ENCODE assay signal across 11 mouse cellular contexts in genomic region chr12:69186811-69187471, GRCm38 (mm10). TPM values are rescaled to one million over a fixed set of nuclear protein-coding genes. Genes with fewer than 3 reads are reported as not detected.
A peak's percentile ranks its signal among the peaks of the same experiment; 100 is the strongest.
DNase-seq lines count a peak whose midpoint lies in the region; ATAC-seq and TF ChIP-seq lines count a peak whose summit lies in the region.
"Had no signal": no experiment of that assay in that cellular context is flagged by ENCODE, and none has a peak within 500 bp of the region (broad histone marks: within the 10 kb centered on the region; RNA-seq: fewer than 3 reads in every experiment).

No protein-coding gene starts in this region.

- 0 out of 2 replicates have a peak overlapping the region, but pooled peaks have one; percentile 2 for H3K4me2 ChIP-seq in heart, embryonic 15.5 days
- no peak overlapping the region for H3K4me2 ChIP-seq in heart, embryonic 11.5 days
- peak overlapping the region; percentile 42 for H3K4me2 ChIP-seq in intestine, embryonic 16.5 days (ENCODE audit: low read depth, low read length)
- H3K4me2 ChIP-seq in liver, embryonic 13.5 days: peak overlapping the region; percentile 34

- H3K4me1 ChIP-seq in heart, embryonic 15.5 days (replicated peaks): peaks cover 25% of the 10 kb centered on the region
- H3K4me1 ChIP-seq in heart, embryonic 11.5 days (ENCODE audit: control insufficient read depth, insufficient read depth, low read length): peaks cover 12% of the 10 kb centered on the region
- peaks cover 43% of the 10 kb centered on the region for H3K4me1 ChIP-seq in G1E (ENCODE audit: insufficient read depth, low read depth, low read length)
- peaks cover 17% of the 10 kb centered on the region for H3K4me1 ChIP-seq in intestine, embryonic 16.5 days (ENCODE audit: control insufficient read depth, insufficient read depth, low read length)
- H3K4me1 ChIP-seq in liver, embryonic 13.5 days (replicated peaks): peaks cover 39% of the 10 kb centered on the region

- H3K9me3 ChIP-seq in heart, embryonic 15.5 days (replicated peaks): no peaks in the 10 kb centered on the region
- no peaks in the 10 kb centered on the region for H3K9me3 ChIP-seq in heart, embryonic 11.5 days (replicated peaks; ENCODE audit: control insufficient read depth, low read length)
- no peaks in the 10 kb centered on the region for H3K9me3 ChIP-seq in G1E (replicated peaks)
- no peaks in the 10 kb centered on the region for H3K9me3 ChIP-seq in intestine, embryonic 16.5 days (ENCODE audit: control insufficient read depth, low read length)
- no peaks in the 10 kb centered on the region for H3K9me3 ChIP-seq in liver, embryonic 13.5 days (replicated peaks)

- intact Hi-C loops in left cerebral cortex, postnatal 4 days (cut with DNase I): no loop called here

- H3K9ac ChIP-seq in heart, embryonic 15.5 days: no peak overlapping the region
- no peak overlapping the region for H3K9ac ChIP-seq in heart, embryonic 11.5 days (ENCODE audit: low read depth, low read length)
- no peak overlapping the region; the same call in 1 of the 2 replicates for H3K9ac ChIP-seq in intestine, embryonic 16.5 days (ENCODE audit: low read depth, low read length)
- H3K9ac ChIP-seq in liver, embryonic 13.5 days: peak overlapping the region; percentile 49

- WGBS in heart, embryonic 15.5 days: 62% methylated on average over 5 of the region's 5 CpGs
- WGBS in heart, embryonic 11.5 days (ENCODE audit: insufficient replicate concordance): 73% methylated on average over 5 of the region's 5 CpGs
- WGBS in intestine, embryonic 16.5 days: 56% methylated on average over 5 of the region's 5 CpGs
- WGBS in liver, embryonic 13.5 days (ENCODE audit: insufficient replicate concordance): 53% methylated on average over 5 of the region's 5 CpGs

- no peak for DNase-seq in G1E (ENCODE audit: low spot score)
- DNase-seq in liver, embryonic 13.5 days: no peak
- no peak for DNase-seq in ovary, postnatal 36 days (ENCODE audit: low spot score)
- no peak for DNase-seq in c-Kit-positive CD71-positive TER-119-positive erythroid progenitor cells, embryonic 14.5 days (ENCODE audit: low spot score)
- no peak for DNase-seq in left cerebral cortex, postnatal 4 days
- DNase-seq: heart, adult 11 months; layer of hippocampus, adult 9-11 months; lung, postnatal 4 days had no signal

- H3K4me3 ChIP-seq in heart, embryonic 15.5 days: no peak overlapping the region
- no peak overlapping the region for H3K4me3 ChIP-seq in heart, embryonic 11.5 days (ENCODE audit: low read depth, low read length)
- H3K4me3 ChIP-seq in G1E (ENCODE audit: low read depth, low read length): peak overlapping the region; percentile 45; the same call in 1 of the 2 replicates
- H3K4me3 ChIP-seq in intestine, embryonic 16.5 days (ENCODE audit: low read length): peak overlapping the region; percentile 1; the same call in 1 of the 2 replicates
- H3K4me3 ChIP-seq in liver, embryonic 13.5 days (replicated peaks): peak overlapping the region; percentile 21; the same call in 1 of the 2 replicates

- H3K27me3 ChIP-seq in heart, embryonic 15.5 days: no peaks in the 10 kb centered on the region
- H3K27me3 ChIP-seq in heart, embryonic 11.5 days (ENCODE audit: control insufficient read depth, insufficient read depth, low read length): no peaks in the 10 kb centered on the region
- no peaks in the 10 kb centered on the region for H3K27me3 ChIP-seq in G1E (ENCODE audit: insufficient read depth, low read length)
- H3K27me3 ChIP-seq in intestine, embryonic 16.5 days (replicated peaks; ENCODE audit: control insufficient read depth, insufficient read depth, low read length): no peaks in the 10 kb centered on the region
- no peaks in the 10 kb centered on the region for H3K27me3 ChIP-seq in liver, embryonic 13.5 days

- no peak for TF ChIP-seq CTCF in G1E (IDR thresholded peaks at IDR 0.05; ENCODE audit: low read depth, low read length)

- no peak for ATAC-seq in heart, embryonic 15.5 days (replicated peaks; ENCODE audit: insufficient number of reproducible peaks, insufficient read depth, low FRiP score, low read depth)
- ATAC-seq in heart, embryonic 11.5 days (replicated peaks; ENCODE audit: insufficient number of reproducible peaks, low FRiP score, low TSS enrichment): no peak
- no peak for ATAC-seq in G1E (ENCODE audit: extremely low read depth, insufficient number of reproducible peaks, low FRiP score, poor library complexity, severe bottlenecking)
- no peak for ATAC-seq in intestine, embryonic 16.5 days
- no peak for ATAC-seq in liver, embryonic 13.5 days (ENCODE audit: low read depth)

- peaks cover 10% of the 10 kb centered on the region for H3K36me3 ChIP-seq in heart, embryonic 15.5 days
- H3K36me3 ChIP-seq in heart, embryonic 11.5 days (ENCODE audit: control insufficient read depth, insufficient read depth, low read length): peaks cover 6% of the 10 kb centered on the region; the same call in 1 of the 2 replicates
- H3K36me3 ChIP-seq in G1E (replicated peaks): peaks cover 62% of the 10 kb centered on the region
- H3K36me3 ChIP-seq in intestine, embryonic 16.5 days (ENCODE audit: control insufficient read depth, insufficient read depth, low read length): peaks cover 6% of the 10 kb centered on the region
- peaks cover 48% of the 10 kb centered on the region for H3K36me3 ChIP-seq in liver, embryonic 13.5 days

- 0 out of 2 replicates have a peak overlapping the region, but pooled peaks have one; percentile 9 for H3K27ac ChIP-seq in heart, embryonic 15.5 days
- no peak overlapping the region for H3K27ac ChIP-seq in heart, embryonic 11.5 days (ENCODE audit: low read depth, low read length)
- peak overlapping the region; percentile 54 for H3K27ac ChIP-seq in intestine, embryonic 16.5 days (ENCODE audit: low read length)
- H3K27ac ChIP-seq in liver, embryonic 13.5 days: peak overlapping the region; percentile 59

RNA-seq across cellular contexts. Expression of gene Mgat2, which starts 3.0 kb away (rescaled TPM):
- 40.1 and 45.2 TPM in 2 replicates for polyA plus RNA-seq in heart, embryonic 15.5 days (2015; fragmentation: Nextera tagmentation; extraction: Ambion mirVana)
- 35.3 and 37.3 TPM in 2 replicates for polyA plus RNA-seq in heart, embryonic 11.5 days (2014; fragmentation: Nextera tagmentation; extraction: Ambion mirVana)
- 107 and 112 TPM in 2 replicates for total RNA-seq in G1E (2014; fragmentation: Nextera tagmentation)
- total RNA-seq in G1E (2017): 118 and 119 TPM in 2 replicates
- polyA plus RNA-seq in G1E (2012): 50.7 and 61.0 TPM in 2 replicates
- polyA plus RNA-seq in intestine, embryonic 16.5 days (2015; fragmentation: Nextera tagmentation; extraction: Ambion mirVana): 35.6 and 39.7 TPM in 2 replicates
- 27.9 and 32.2 TPM in 2 replicates for polyA plus RNA-seq in liver, embryonic 13.5 days (2015; fragmentation: Nextera tagmentation; extraction: Ambion mirVana)
- total RNA-seq in left cerebral cortex, postnatal 4 days (2021): 10 to 100 TPM; 36.0 to 40.1 TPM

RNA-seq across cellular contexts. Expression of gene Rpl36al, which starts 3.1 kb away (rescaled TPM):
- polyA plus RNA-seq in heart, embryonic 15.5 days (2015; fragmentation: Nextera tagmentation; extraction: Ambion mirVana): 376 and 496 TPM in 2 replicates
- polyA plus RNA-seq in heart, embryonic 11.5 days (2014; fragmentation: Nextera tagmentation; extraction: Ambion mirVana): 539 and 559 TPM in 2 replicates
- total RNA-seq in G1E (2014; fragmentation: Nextera tagmentation): 229 and 258 TPM in 2 replicates
- 1,699 and 1,905 TPM in 2 replicates for total RNA-seq in G1E (2017)
- polyA plus RNA-seq in G1E (2012): 83.2 and 113 TPM in 2 replicates
- 602 and 654 TPM in 2 replicates for polyA plus RNA-seq in intestine, embryonic 16.5 days (2015; fragmentation: Nextera tagmentation; extraction: Ambion mirVana)
- polyA plus RNA-seq in liver, embryonic 13.5 days (2015; fragmentation: Nextera tagmentation; extraction: Ambion mirVana): 736 and 806 TPM in 2 replicates
- total RNA-seq in left cerebral cortex, postnatal 4 days (2021): 100 to 1,000 TPM; 230 to 246 TPM

RNA-seq across cellular contexts. Expression of gene Gm49383, which starts 10.0 kb away (rescaled TPM):
- polyA plus RNA-seq in heart, embryonic 15.5 days (2015; fragmentation: Nextera tagmentation; extraction: Ambion mirVana): 14.3 and 16.2 TPM in 2 replicates
- 19.0 and 20.9 TPM in 2 replicates for polyA plus RNA-seq in heart, embryonic 11.5 days (2014; fragmentation: Nextera tagmentation; extraction: Ambion mirVana)
- 33.0 and 34.5 TPM in 2 replicates for total RNA-seq in G1E (2014; fragmentation: Nextera tagmentation)
- total RNA-seq in G1E (2017): 56.1 and 82.2 TPM in 2 replicates
- polyA plus RNA-seq in G1E (2012): 75.5 and 90.8 TPM in 2 replicates
- polyA plus RNA-seq in intestine, embryonic 16.5 days (2015; fragmentation: Nextera tagmentation; extraction: Ambion mirVana): 21.0 and 24.2 TPM in 2 replicates
- polyA plus RNA-seq in liver, embryonic 13.5 days (2015; fragmentation: Nextera tagmentation; extraction: Ambion mirVana): 28.8 and 32.0 TPM in 2 replicates
- total RNA-seq in left cerebral cortex, postnatal 4 days (2021): 1 to 10 TPM; 6.1 to 7.4 TPM

RNA-seq across cellular contexts. Expression of gene Dnaaf2, which starts 11.3 kb away (rescaled TPM):
- 6.1 and 7.7 TPM in 2 replicates for polyA plus RNA-seq in heart, embryonic 15.5 days (2015; fragmentation: Nextera tagmentation; extraction: Ambion mirVana)
- polyA plus RNA-seq in heart, embryonic 11.5 days (2014; fragmentation: Nextera tagmentation; extraction: Ambion mirVana): 6.2 and 9.2 TPM in 2 replicates
- 6.7 and 7.6 TPM in 2 replicates for total RNA-seq in G1E (2014; fragmentation: Nextera tagmentation)
- total RNA-seq in G1E (2017): 9.8 and 11.4 TPM in 2 replicates
- 5.1 and 5.2 TPM in 2 replicates for polyA plus RNA-seq in G1E (2012)
- polyA plus RNA-seq in intestine, embryonic 16.5 days (2015; fragmentation: Nextera tagmentation; extraction: Ambion mirVana): 6.9 and 7.3 TPM in 2 replicates
- 7.1 and 8.8 TPM in 2 replicates for polyA plus RNA-seq in liver, embryonic 13.5 days (2015; fragmentation: Nextera tagmentation; extraction: Ambion mirVana)
- 1 to 10 TPM; 2.5 to 2.6 TPM for total RNA-seq in left cerebral cortex, postnatal 4 days (2021)

RNA-seq across cellular contexts. Expression of gene Gm49384, which starts 17.1 kb away (rescaled TPM):
- 11.2 and 15.0 TPM in 2 replicates for polyA plus RNA-seq in heart, embryonic 15.5 days (2015; fragmentation: Nextera tagmentation; extraction: Ambion mirVana)
- 22.1 and 22.2 TPM in 2 replicates for polyA plus RNA-seq in heart, embryonic 11.5 days (2014; fragmentation: Nextera tagmentation; extraction: Ambion mirVana)
- total RNA-seq in G1E (2014; fragmentation: Nextera tagmentation) (40.3 and 61.3 TPM in 2 replicates), G1E (2017) (33.7 and 36.0 TPM in 2 replicates)
- not detected in 2 replicates for polyA plus RNA-seq in G1E (2012)
- polyA plus RNA-seq in intestine, embryonic 16.5 days (2015; fragmentation: Nextera tagmentation; extraction: Ambion mirVana): 19.7 and 23.0 TPM in 2 replicates
- polyA plus RNA-seq in liver, embryonic 13.5 days (2015; fragmentation: Nextera tagmentation; extraction: Ambion mirVana): 27.7 and 29.9 TPM in 2 replicates
- total RNA-seq in left cerebral cortex, postnatal 4 days (2021): 1 to 10 TPM; 4.4 to 7.0 TPM

Comparison
In these comparisons a context has a peak if more than half of its experiments do, and no peak if none do; other contexts are left out.
1. H3K4me3 ChIP-seq: peak in G1E (single experiment), intestine, embryonic 16.5 days (single experiment) and liver, embryonic 13.5 days (single experiment); none in heart, embryonic 15.5 days (single experiment) and heart, embryonic 11.5 days (single experiment).